Mouse (Mus musculus): ENCODE data around the gene Atraid. TPM values are rescaled to one million over a fixed set of nuclear protein-coding genes. Genes with fewer than 3 reads are reported as not detected.

The Atraid gene
- polyA plus RNA-seq, 1 experiment from 2014 or later, result 88.2 TPM

- H3K36me3 ChIP-seq (replicated peaks; ENCODE audit: control insufficient read depth, insufficient read depth, low read depth, low read length), result no peaks in the 10 kb centered on the region
- peak overlapping the region; percentile 52 for H3K27ac ChIP-seq (replicated peaks; ENCODE audit: low read depth, low read length)
- peak; percentile 15 for DNase-seq (ENCODE audit: low spot score)
Observed at GRCm38 (mm10) chr5:31055216-31056140, 7.4 kb downstream of the Atraid start.

GRCm38 (mm10) chr5:31069810-31070209 lies 21.7 kb downstream of the Atraid start:
- ATAC-seq (replicated peaks; ENCODE audit: insufficient number of reproducible peaks, low FRiP score, low TSS enrichment, low read depth), result no peak
- 91% methylated on average over 3 of the region's 3 CpGs for WGBS
- H3K36me3 ChIP-seq (replicated peaks; ENCODE audit: control insufficient read depth, insufficient read depth, low read depth, low read length), result peaks cover 14% of the 10 kb centered on the region
- no peaks in the 10 kb centered on the region for H3K27me3 ChIP-seq (ENCODE audit: control insufficient read depth, insufficient read depth, low read length)
- DNase-seq (ENCODE audit: low spot score), result no peak
- H3K4me3 ChIP-seq (ENCODE audit: low read depth, low read length), result no peak overlapping the region
- H3K27ac ChIP-seq (replicated peaks; ENCODE audit: low read depth, low read length), result no peak overlapping the region
- H3K9ac ChIP-seq (replicated peaks; ENCODE audit: low read length), result no peak overlapping the region
- no peaks in the 10 kb centered on the region for H3K4me1 ChIP-seq (ENCODE audit: control insufficient read depth, insufficient read depth, low read length)
- no peaks in the 10 kb centered on the region for H3K9me3 ChIP-seq (replicated peaks; ENCODE audit: control insufficient read depth, low read length)
- H3K4me2 ChIP-seq (ENCODE audit: low read depth, low read length), result no peak overlapping the region

More at GRCm38 (mm10) chr5:31055216-31056140, 7.4 kb downstream of the Atraid start:
- H3K9ac ChIP-seq (replicated peaks; ENCODE audit: low read length), result peak overlapping the region; percentile 87
- H3K4me3 ChIP-seq (ENCODE audit: low read depth, low read length), result peak overlapping the region; percentile 65
- no peak for ATAC-seq (replicated peaks; ENCODE audit: insufficient number of reproducible peaks, low FRiP score, low TSS enrichment, low read depth)
- no peaks in the 10 kb centered on the region for H3K9me3 ChIP-seq (replicated peaks; ENCODE audit: control insufficient read depth, low read length)
- no peaks in the 10 kb centered on the region for H3K27me3 ChIP-seq (ENCODE audit: control insufficient read depth, insufficient read depth, low read length)
- 16% methylated on average over 19 of the region's 19 CpGs for WGBS
- H3K4me2 ChIP-seq (ENCODE audit: low read depth, low read length), result peak overlapping the region; percentile 90
- no peaks in the 10 kb centered on the region for H3K4me1 ChIP-seq (ENCODE audit: control insufficient read depth, insufficient read depth, low read length)

GRCm38 (mm10) chr5:31071059-31071458 lies 22.9 kb downstream of the Atraid start:
- DNase-seq (ENCODE audit: low spot score), result no peak
- WGBS, result 83% methylated on average over 2 of the region's 2 CpGs
- no peaks in the 10 kb centered on the region for H3K4me1 ChIP-seq (ENCODE audit: control insufficient read depth, insufficient read depth, low read length)
- peaks cover 19% of the 10 kb centered on the region for H3K36me3 ChIP-seq (replicated peaks; ENCODE audit: control insufficient read depth, insufficient read depth, low read depth, low read length)
- H3K4me2 ChIP-seq (ENCODE audit: low read depth, low read length), result no peak overlapping the region
- H3K27ac ChIP-seq (replicated peaks; ENCODE audit: low read depth, low read length), result no peak overlapping the region
- H3K27me3 ChIP-seq (ENCODE audit: control insufficient read depth, insufficient read depth, low read length), result no peaks in the 10 kb centered on the region
- no peak overlapping the region for H3K9ac ChIP-seq (replicated peaks; ENCODE audit: low read length)
- no peak for ATAC-seq (replicated peaks; ENCODE audit: insufficient number of reproducible peaks, low FRiP score, low TSS enrichment, low read depth)
- H3K4me3 ChIP-seq (ENCODE audit: low read depth, low read length), result no peak overlapping the region
- H3K9me3 ChIP-seq (replicated peaks; ENCODE audit: control insufficient read depth, low read length), result no peaks in the 10 kb centered on the region

GRCm38 (mm10) chr5:31071821-31072220 lies 23.7 kb downstream of the Atraid start:
- Histone ChIP-seq H3K4me2 (ENCODE audit: low read depth, low read length) (no peak overlapping the region), H3K9me3 (replicated peaks; ENCODE audit: control insufficient read depth, low read length) (no peaks in the 10 kb centered on the region), H3K36me3 (replicated peaks; ENCODE audit: control insufficient read depth, insufficient read depth, low read depth, low read length) (peaks cover 20% of the 10 kb centered on the region), H3K27ac (replicated peaks; ENCODE audit: low read depth, low read length) (no peak overlapping the region), H3K9ac (replicated peaks; ENCODE audit: low read length) (no peak overlapping the region), H3K27me3 (ENCODE audit: control insufficient read depth, insufficient read depth, low read length) (no peaks in the 10 kb centered on the region), H3K4me1 (ENCODE audit: control insufficient read depth, insufficient read depth, low read length) (no peaks in the 10 kb centered on the region), H3K4me3 (ENCODE audit: low read depth, low read length) (no peak overlapping the region)
- WGBS, result 96% methylated on average over 11 of the region's 11 CpGs
- no peak for DNase-seq (ENCODE audit: low spot score)
- ATAC-seq (replicated peaks; ENCODE audit: insufficient number of reproducible peaks, low FRiP score, low TSS enrichment, low read depth), result no peak

- Histone ChIP-seq H3K4me3 (ENCODE audit: low read depth, low read length) (no peak overlapping the region), H3K36me3 (replicated peaks; ENCODE audit: control insufficient read depth, insufficient read depth, low read depth, low read length) (peaks cover 23% of the 10 kb centered on the region), H3K27me3 (ENCODE audit: control insufficient read depth, insufficient read depth, low read length) (no peaks in the 10 kb centered on the region), H3K27ac (replicated peaks; ENCODE audit: low read depth, low read length) (no peak overlapping the region), H3K9ac (replicated peaks; ENCODE audit: low read length) (no peak overlapping the region), H3K4me1 (ENCODE audit: control insufficient read depth, insufficient read depth, low read length) (no peaks in the 10 kb centered on the region), H3K9me3 (replicated peaks; ENCODE audit: control insufficient read depth, low read length) (no peaks in the 10 kb centered on the region), H3K4me2 (ENCODE audit: low read depth, low read length) (no peak overlapping the region)
- no peak for ATAC-seq (replicated peaks; ENCODE audit: insufficient number of reproducible peaks, low FRiP score, low TSS enrichment, low read depth)
- DNase-seq (ENCODE audit: low spot score), result no peak
- 90% methylated on average over 12 of the region's 12 CpGs for WGBS
Observed at GRCm38 (mm10) chr5:31073176-31073575, 25.1 kb downstream of the Atraid start.

- H3K27me3 ChIP-seq (ENCODE audit: control insufficient read depth, insufficient read depth, low read length), result no peaks in the 10 kb centered on the region
- no peaks in the 10 kb centered on the region for H3K9me3 ChIP-seq (replicated peaks; ENCODE audit: control insufficient read depth, low read length)
- no peak overlapping the region for H3K4me3 ChIP-seq (ENCODE audit: low read depth, low read length)
- no peak overlapping the region for H3K4me2 ChIP-seq (ENCODE audit: low read depth, low read length)
- no peak overlapping the region for H3K9ac ChIP-seq (replicated peaks; ENCODE audit: low read length)
- ATAC-seq (replicated peaks; ENCODE audit: insufficient number of reproducible peaks, low FRiP score, low TSS enrichment, low read depth) (no peak), DNase-seq (ENCODE audit: low spot score) (no peak)
- no peak overlapping the region for H3K27ac ChIP-seq (replicated peaks; ENCODE audit: low read depth, low read length)
- WGBS, result 81% methylated on average over 13 of the region's 13 CpGs
- peaks cover 16% of the 10 kb centered on the region for H3K36me3 ChIP-seq (replicated peaks; ENCODE audit: control insufficient read depth, insufficient read depth, low read depth, low read length)
- no peaks in the 10 kb centered on the region for H3K4me1 ChIP-seq (ENCODE audit: control insufficient read depth, insufficient read depth, low read length)
Observed at GRCm38 (mm10) chr5:31076346-31076745, 28.2 kb downstream of the Atraid start.

- Histone ChIP-seq H3K27ac (replicated peaks; ENCODE audit: low read depth, low read length) (no peak overlapping the region), H3K4me3 (ENCODE audit: low read depth, low read length) (no peak overlapping the region), H3K9ac (replicated peaks; ENCODE audit: low read length) (no peak overlapping the region), H3K27me3 (ENCODE audit: control insufficient read depth, insufficient read depth, low read length) (no peaks in the 10 kb centered on the region), H3K4me2 (ENCODE audit: low read depth, low read length) (no peak overlapping the region), H3K4me1 (ENCODE audit: control insufficient read depth, insufficient read depth, low read length) (no peaks in the 10 kb centered on the region), H3K9me3 (replicated peaks; ENCODE audit: control insufficient read depth, low read length) (no peaks in the 10 kb centered on the region), H3K36me3 (replicated peaks; ENCODE audit: control insufficient read depth, insufficient read depth, low read depth, low read length) (peaks cover 10% of the 10 kb centered on the region)
- ATAC-seq (replicated peaks; ENCODE audit: insufficient number of reproducible peaks, low FRiP score, low TSS enrichment, low read depth) (no peak), DNase-seq (ENCODE audit: low spot score) (no peak)
- WGBS, result 74% methylated on average over 13 of the region's 13 CpGs
Observed at GRCm38 (mm10) chr5:31080059-31080794, 32.1 kb downstream of the Atraid start.

- WGBS, result 74% methylated on average over 3 of the region's 3 CpGs
- Histone ChIP-seq H3K27ac (replicated peaks; ENCODE audit: low read depth, low read length) (no peak overlapping the region), H3K9me3 (replicated peaks; ENCODE audit: control insufficient read depth, low read length) (no peaks in the 10 kb centered on the region), H3K4me2 (ENCODE audit: low read depth, low read length) (no peak overlapping the region), H3K27me3 (ENCODE audit: control insufficient read depth, insufficient read depth, low read length) (no peaks in the 10 kb centered on the region), H3K4me3 (ENCODE audit: low read depth, low read length) (no peak overlapping the region), H3K9ac (replicated peaks; ENCODE audit: low read length) (no peak overlapping the region), H3K36me3 (replicated peaks; ENCODE audit: control insufficient read depth, insufficient read depth, low read depth, low read length) (peaks cover 7% of the 10 kb centered on the region), H3K4me1 (ENCODE audit: control insufficient read depth, insufficient read depth, low read length) (no peaks in the 10 kb centered on the region)
- ATAC-seq (replicated peaks; ENCODE audit: insufficient number of reproducible peaks, low FRiP score, low TSS enrichment, low read depth) (no peak), DNase-seq (ENCODE audit: low spot score) (no peak)
Observed at GRCm38 (mm10) chr5:31080795-31081164, 32.7 kb downstream of the Atraid start.

Measured in embryonic facial prominence, embryonic 11.5 days (tissue).